Mouse (Mus musculus) CD4-positive helper T cell, adult 2 months (primary cell): ENCODE results near the gene Hpcal1.
"Not testable (repeated sequence)": the region's sequence is repeated elsewhere in the genome, so short reads cannot be mapped to it uniquely, and the experiment has no call there.

Experiments
- DNase-seq: peaks from one replicate; pipeline ENCODE4 v3.0.0-alpha.2; 2012; ENCODE audit warnings: low read depth, missing footprints, low spot score

Hpcal1 gene

GRCm38 (mm10) chr12:17778320-17778719 is 87.7 kb downstream of the Hpcal1 start:
- peak; percentile 46 for DNase-seq

GRCm38 (mm10) chr12:17779093-17779492 is 88.4 kb downstream of the Hpcal1 start:
- DNase-seq = no peak

GRCm38 (mm10) chr12:17789486-17789885 is 98.8 kb downstream of the Hpcal1 start:
- peak; percentile 24 for DNase-seq

GRCm38 (mm10) chr12:17791111-17791510 is 100.5 kb downstream of the Hpcal1 start:
- no peak for DNase-seq

- no peak for DNase-seq
These were observed 102.1 kb downstream of the Hpcal1 start for GRCm38 (mm10) chr12:17792756-17793155.

GRCm38 (mm10) chr12:17795660-17796278 is 105.1 kb downstream of the Hpcal1 start:
- peak; percentile 65 for DNase-seq

GRCm38 (mm10) chr12:17798261-17798660 is 107.6 kb downstream of the Hpcal1 start:
- not testable (repeated sequence) for DNase-seq

GRCm38 (mm10) chr12:17808542-17808941 is 117.9 kb downstream of the Hpcal1 start:
- peak; percentile 68 for DNase-seq

GRCm38 (mm10) chr12:17835279-17835678 is 144.6 kb downstream of the Hpcal1 start:
- not testable (repeated sequence) for DNase-seq
